Mouse (Mus musculus) kidney, adult 2 months (tissue): ENCODE results near the gene Ccdc180.

Experiments
- CTCF ChIP-seq: fragments of 200-500 bp; conservative IDR thresholded peaks from 2 replicates; pipeline ENCODE4 v1.5.1; 2011; ENCODE audit warnings: low read depth, mild to moderate bottlenecking, control low read depth, low read length, moderate library complexity, mixed read lengths; ENCODE audit not compliant: insufficient read depth, insufficient read length
- POLR2A ChIP-seq: fragments of 200-500 bp; IDR thresholded peaks from one replicate; pipeline ENCODE4 v1.6.1; 2011; ENCODE audit warnings: low read depth, low read length, control low read depth

GRCm38 (mm10) chr4:45898413-45898812, 8.3 kb downstream of the Ccdc180 start:
- TF ChIP-seq POLR2A (no peak), CTCF (no peak)
